Mouse (Mus musculus): ENCODE data around the gene Tpx2.

- no peak for TF ChIP-seq CTCF (IDR thresholded peaks at IDR 0.05; ENCODE audit: low read depth)
- no peak for TF ChIP-seq EP300 (optimal IDR thresholded peaks at IDR 0.05)
Measured at GRCm38 (mm10) chr2:152802303-152802702, 45.5 kb upstream of the Tpx2 start.
